Mouse (Mus musculus) left cerebral cortex, postnatal 36 days (tissue): ENCODE results near the gene Vmn1r54. TPM values are rescaled to one million over a fixed set of nuclear protein-coding genes. Genes with fewer than 3 reads are reported as not detected.

ENCODE experiments used
- total RNA-seq, 2 experiments: library from RNA; stranded (reverse); gene quantifications; 2 replicates each; pipeline ENCODE4 v1.2.3; 2021

The Vmn1r54 gene
- total RNA-seq, 2 experiments from 2014 or later = not detected

Other genes starting within 250 kb of the Vmn1r54 start
- not detected for gene Vmn1r47, start 230.2 kb upstream of the Vmn1r54 start, total RNA-seq
- not detected for gene Vmn1r48, start 209.5 kb upstream of the Vmn1r54 start, total RNA-seq
- gene Vmn1r49, start 167.8 kb upstream of the Vmn1r54 start, total RNA-seq = not detected
- gene Vmn1r50, start 144.9 kb upstream of the Vmn1r54 start, total RNA-seq = not detected
- not detected for gene Vmn1r51, start 123.7 kb upstream of the Vmn1r54 start, total RNA-seq
- not detected for gene Vmn1r52, start 71.5 kb upstream of the Vmn1r54 start, total RNA-seq
- gene V1ra8, start 43.5 kb upstream of the Vmn1r54 start, total RNA-seq = not detected
- gene Vmn1r53, start 21.9 kb upstream of the Vmn1r54 start, total RNA-seq = not detected
- gene BC048671, start 54.9 kb downstream of the Vmn1r54 start, total RNA-seq = not detected
- gene Chst13, start 78.9 kb downstream of the Vmn1r54 start, total RNA-seq = not detected
- gene Uroc1, start 87.0 kb downstream of the Vmn1r54 start, total RNA-seq = not detected
- gene Zxdc, start 123.2 kb downstream of the Vmn1r54 start, total RNA-seq = 10 to 100 TPM; 30.1 to 30.2 TPM
- 1 to 10 TPM; 5.3 to 7.4 TPM for gene Cfap100, start 182.5 kb downstream of the Vmn1r54 start, total RNA-seq
- gene Klf15, start 216.3 kb downstream of the Vmn1r54 start, total RNA-seq = 10 to 100 TPM; 26.4 to 27.2 TPM
- 10 to 100 TPM; 56.0 to 67.0 TPM for gene Aldh1l1, start 240.1 kb downstream of the Vmn1r54 start, total RNA-seq